ENCODE assay signal across 7 mouse cellular contexts in the genomic region with DNA sequence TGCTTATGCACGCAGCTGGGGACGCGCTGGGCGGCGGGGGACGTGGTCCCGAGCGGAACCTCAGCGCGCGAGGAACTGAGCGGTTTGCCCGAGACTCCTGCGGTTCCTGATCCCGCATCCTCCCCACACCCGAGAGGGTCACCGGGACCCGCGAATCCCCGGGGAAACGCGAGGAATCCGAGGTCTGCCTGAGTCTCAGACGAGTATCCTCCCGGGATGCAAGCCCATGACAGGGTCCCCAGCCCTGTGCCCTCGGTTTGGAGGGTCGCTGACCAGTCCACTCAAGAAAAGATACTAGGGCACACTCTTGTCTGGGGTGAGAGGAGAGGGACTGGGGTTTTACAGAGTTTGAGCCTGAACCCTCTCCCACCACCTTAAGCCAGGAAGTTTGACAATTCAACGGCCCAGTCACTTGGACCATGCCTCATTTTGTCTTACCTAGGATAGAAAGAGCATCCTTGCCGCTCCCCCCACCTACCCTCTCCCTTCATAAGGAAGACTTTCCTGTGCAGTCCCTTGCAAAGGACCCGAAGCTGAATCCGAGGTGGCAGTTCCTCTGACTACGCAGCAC. TPM values are rescaled to one million over a fixed set of nuclear protein-coding genes. Genes with fewer than 3 reads are reported as not detected.
DNase-seq lines count a peak whose midpoint lies in the region; ATAC-seq and TF ChIP-seq lines count a peak whose summit lies in the region.

No protein-coding gene starts in this region.

- TF ChIP-seq EP300 in stomach, postnatal 0 days (optimal IDR thresholded peaks at IDR 0.05) = no peak

- no peak for TF ChIP-seq CTCF in testis, adult 2 months (IDR thresholded peaks at IDR 0.05; ENCODE audit: control insufficient read depth, insufficient read depth, insufficient replicate concordance, low read depth, low read length)
- no peak for TF ChIP-seq CTCF in forebrain, postnatal 0 days (IDR thresholded peaks at IDR 0.05; ENCODE audit: low read depth)
- TF ChIP-seq CTCF in stomach, postnatal 0 days (IDR thresholded peaks at IDR 0.05; ENCODE audit: low read depth) = no peak

- no peak for DNase-seq in testis, postnatal 10 days (ENCODE audit: low spot score)
- DNase-seq in forebrain, postnatal 0 days = no peak
- no peak for DNase-seq in liver, embryonic 13.5 days
- no peak for DNase-seq in stomach, postnatal 0 days (ENCODE audit: low spot score)
- no peak for DNase-seq in adrenal gland, adult 18-20 months (ENCODE audit: low spot score in 2 of 2)
- DNase-seq in kidney, postnatal 36 days = no peak

- TF ChIP-seq POLR2A in testis, adult 2 months (IDR thresholded peaks at IDR 0.05; ENCODE audit: control insufficient read depth, low read depth, low read length) = no peak

- peak overlapping the region; percentile 32; the same call in 1 of the 2 replicates for H3K4me3 ChIP-seq in testis, adult 2 months (ENCODE audit: control insufficient read depth, low read depth, low read length)
- H3K4me3 ChIP-seq in forebrain, postnatal 0 days (ENCODE audit: low read depth, low read length) = peak overlapping the region; percentile 67
- peak overlapping the region; percentile 52 for H3K4me3 ChIP-seq in liver, embryonic 13.5 days (replicated peaks)
- H3K4me3 ChIP-seq in stomach, postnatal 0 days (ENCODE audit: low read depth, low read length) = peak overlapping the region; percentile 57

- no peaks in the 10 kb centered on the region for H3K9me3 ChIP-seq in forebrain, postnatal 0 days (ENCODE audit: low read length)
- H3K9me3 ChIP-seq in liver, embryonic 13.5 days (replicated peaks) = no peaks in the 10 kb centered on the region
- H3K9me3 ChIP-seq in stomach, postnatal 0 days (ENCODE audit: control insufficient read depth, low read length) = no peaks in the 10 kb centered on the region

- H3K36me3 ChIP-seq in testis, adult 2 months (ENCODE audit: control insufficient read depth, insufficient read depth, low read length) = no peaks in the 10 kb centered on the region
- H3K36me3 ChIP-seq in forebrain, postnatal 0 days (ENCODE audit: insufficient read depth) = no peaks in the 10 kb centered on the region
- H3K36me3 ChIP-seq in liver, embryonic 13.5 days = no peaks in the 10 kb centered on the region
- H3K36me3 ChIP-seq in stomach, postnatal 0 days (ENCODE audit: control insufficient read depth, insufficient read depth, low read length) = no peaks in the 10 kb centered on the region

- peaks cover 2% of the 10 kb centered on the region; the same call in 1 of the 2 replicates for H3K4me1 ChIP-seq in testis, adult 2 months (ENCODE audit: control insufficient read depth, insufficient read depth, low read length)
- H3K4me1 ChIP-seq in forebrain, postnatal 0 days (ENCODE audit: insufficient read depth) = peaks cover 5% of the 10 kb centered on the region; the same call in 1 of the 2 replicates
- peaks cover 3% of the 10 kb centered on the region; the same call in 1 of the 2 replicates for H3K4me1 ChIP-seq in liver, embryonic 13.5 days (replicated peaks)
- no peaks in the 10 kb centered on the region; the same call in 1 of the 2 replicates for H3K4me1 ChIP-seq in stomach, postnatal 0 days (replicated peaks; ENCODE audit: control insufficient read depth, insufficient read depth)

- H3K27me3 ChIP-seq in testis, adult 2 months (ENCODE audit: control insufficient read depth, insufficient read depth, low read length) = no peaks in the 10 kb centered on the region
- H3K27me3 ChIP-seq in forebrain, postnatal 0 days (ENCODE audit: insufficient read depth, low read length) = peaks cover 6% of the 10 kb centered on the region; the same call in 1 of the 2 replicates
- peaks cover 59% of the 10 kb centered on the region for H3K27me3 ChIP-seq in liver, embryonic 13.5 days
- no peaks in the 10 kb centered on the region for H3K27me3 ChIP-seq in stomach, postnatal 0 days (ENCODE audit: control insufficient read depth, insufficient read depth, low read length)

- 4% methylated on average over 31 of the region's 32 CpGs for WGBS in forebrain, postnatal 0 days
- WGBS in liver, embryonic 13.5 days (ENCODE audit: insufficient replicate concordance) = 4% methylated on average over 32 of the region's 32 CpGs
- WGBS in stomach, postnatal 0 days = 9% methylated on average over 23 of the region's 32 CpGs

- H3K27ac ChIP-seq in testis, adult 2 months (ENCODE audit: control insufficient read depth, insufficient read depth, low read depth, low read length) = no peak overlapping the region
- peak overlapping the region; percentile 69 for H3K27ac ChIP-seq in forebrain, postnatal 0 days (ENCODE audit: low read depth, low read length)
- no peak overlapping the region for H3K27ac ChIP-seq in liver, embryonic 13.5 days
- H3K27ac ChIP-seq in stomach, postnatal 0 days (replicated peaks) = no peak overlapping the region

- peak overlapping the region; percentile 88 for H3K9ac ChIP-seq in forebrain, postnatal 0 days
- 0 out of 2 replicates have a peak overlapping the region, but pooled peaks have one; percentile 13 for H3K9ac ChIP-seq in liver, embryonic 13.5 days
- H3K9ac ChIP-seq in stomach, postnatal 0 days (ENCODE audit: low read length) = peak overlapping the region; percentile 68

- no peak for ATAC-seq in forebrain, postnatal 0 days
- ATAC-seq in liver, embryonic 13.5 days (ENCODE audit: low read depth) = no peak
- ATAC-seq in stomach, postnatal 0 days (ENCODE audit: low FRiP score, low TSS enrichment) = no peak

- peak overlapping the region; percentile 92 for H3K4me2 ChIP-seq in forebrain, postnatal 0 days (ENCODE audit: low read depth)
- H3K4me2 ChIP-seq in liver, embryonic 13.5 days = peak overlapping the region; percentile 66
- peak overlapping the region; percentile 96 for H3K4me2 ChIP-seq in stomach, postnatal 0 days (replicated peaks; ENCODE audit: low read depth)

RNA-seq across cellular contexts. Expression of a gene that starts 0.9 kb away (rescaled TPM):
- polyA plus RNA-seq in testis, adult 2 months (2012; rRNA removed) = 21.7 and 25.4 TPM in 2 replicates
- 18.2 and 18.9 TPM in 2 replicates for total RNA-seq in forebrain, postnatal 0 days (2014; rRNA removed)
- 8.6 and 9.9 TPM in 2 replicates for polyA plus RNA-seq in forebrain, postnatal 0 days (2015; fragmentation: Nextera tagmentation; extraction: Ambion mirVana)
- polyA plus RNA-seq in liver, embryonic 13.5 days (2015; fragmentation: Nextera tagmentation; extraction: Ambion mirVana) = not detected in 2 replicates
- 0.81 and 0.88 TPM in 2 replicates for polyA plus RNA-seq in stomach, postnatal 0 days (2015; fragmentation: Nextera tagmentation; extraction: Ambion mirVana)
- total RNA-seq in adrenal gland, adult 18-20 months (2021) = 10 to 100 TPM in 1 of 2 experiments, 1 to 10 TPM in 1; 6.3 to 12.0 TPM

Comparison
In these comparisons a context has a peak if more than half of its experiments do, and no peak if none do; other contexts are left out.
1. H3K9ac ChIP-seq: peak in every context shown above with its lines; median percentile 88 in forebrain, postnatal 0 days; 68 in stomach, postnatal 0 days; 13 in liver, embryonic 13.5 days.